Mouse (Mus musculus) limb, embryonic 11.5 days (tissue): ENCODE measurements around the gene Lsamp. TPM values are rescaled to one million over a fixed set of nuclear protein-coding genes. Genes with fewer than 3 reads are reported as not detected.

Experiments used
- ATAC-seq: fragments of 200-750 bp; cut with Nextera tagmentation; 2 replicates; pipeline ENCODE4 v1.8.0; 2017; ENCODE audit warnings: low read depth; ENCODE audit not compliant: insufficient number of reproducible peaks, low FRiP score, low TSS enrichment
- DNase-seq: peaks from one replicate; pipeline ENCODE4 v3.0.0-alpha.2; 2015; ENCODE audit warnings: low spot score
- H3K27ac ChIP-seq: fragments of 300-500 bp; sonication (generic); replicated peaks from 2 replicates; pipeline ENCODE4 v1.5.1; 2014; ENCODE audit warnings: low read depth, mild to moderate bottlenecking, low read length
- H3K27me3 ChIP-seq: fragments of 300-500 bp; sonication (generic); 2 replicates; pipeline ENCODE4 v1.6.1; 2014; ENCODE audit warnings: mild to moderate bottlenecking, low read length, mixed read lengths; ENCODE audit not compliant: control insufficient read depth, insufficient read depth
- H3K36me3 ChIP-seq: fragments of 300-500 bp; sonication (generic); 2 replicates; pipeline ENCODE4 v1.6.1; 2014; ENCODE audit warnings: mild to moderate bottlenecking, low read length, moderate library complexity, mixed read lengths; ENCODE audit not compliant: control insufficient read depth, insufficient read depth
- H3K4me1 ChIP-seq: fragments of 300-500 bp; sonication (generic); 2 replicates; pipeline ENCODE4 v1.6.1; 2014; ENCODE audit warnings: low read length, mixed read lengths; ENCODE audit not compliant: control insufficient read depth, insufficient read depth
- H3K4me2 ChIP-seq: fragments of 300-500 bp; sonication (generic); 2 replicates; pipeline ENCODE4 v1.6.1; 2014; ENCODE audit warnings: low read depth, mild to moderate bottlenecking, moderate library complexity; ENCODE audit not compliant: severe bottlenecking
- H3K4me3 ChIP-seq: fragments of 300-500 bp; sonication (generic); 2 replicates; pipeline ENCODE4 v1.5.1; 2014; ENCODE audit warnings: low read depth, low read length
- H3K9ac ChIP-seq: fragments of 300-500 bp; sonication (generic); 2 replicates; pipeline ENCODE4 v1.6.1; 2014; ENCODE audit warnings: mild to moderate bottlenecking, low read length
- H3K9me3 ChIP-seq: fragments of 300-500 bp; sonication (generic); 2 replicates; pipeline ENCODE4 v1.6.1; 2016; ENCODE audit warnings: low read length; ENCODE audit not compliant: control insufficient read depth
- WGBS: fragments of 180-500 bp; shearing (Covaris S2); extraction: QIAGEN DNeasy Blood & Tissue Kit; methylation state at CpG from one replicate; pipeline ENCODE4 v1.1.7; 2014; 5-methylcytosine and 5-hydroxymethylcytosine counted together
- polyA plus RNA-seq: library from polyadenylated mRNA; unstranded; fragments of >200 nt; fragmentation: Nextera tagmentation; extraction: Ambion mirVana; gene quantifications from 2 replicates; pipeline ENCODE4 v1.2.1, GENCODE M21; 2014

Lsamp gene
- polyA plus RNA-seq, 1 experiment from 2014 or later = 3.1 TPM

GRCm38 (mm10) chr16:40036719-40037118 is 52.6 kb downstream of the Lsamp start:
- no peak overlapping the region for H3K27ac ChIP-seq
- no peak overlapping the region for H3K4me2 ChIP-seq
- no peaks in the 10 kb centered on the region for H3K27me3 ChIP-seq
- no peaks in the 10 kb centered on the region for H3K36me3 ChIP-seq
- no peak for ATAC-seq
- H3K4me3 ChIP-seq = no peak overlapping the region
- H3K9ac ChIP-seq = no peak overlapping the region
- no peaks in the 10 kb centered on the region for H3K9me3 ChIP-seq
- 86% methylated on average over 1 of the region's 1 CpGs for WGBS
- no peak for DNase-seq
- H3K4me1 ChIP-seq = no peaks in the 10 kb centered on the region

GRCm38 (mm10) chr16:40059546-40059945 is 75.4 kb downstream of the Lsamp start:
- H3K4me3 ChIP-seq = no peak overlapping the region
- no peaks in the 10 kb centered on the region for H3K9me3 ChIP-seq
- no peaks in the 10 kb centered on the region for H3K27me3 ChIP-seq
- no peak overlapping the region for H3K9ac ChIP-seq
- DNase-seq = no peak
- ATAC-seq = no peak
- H3K36me3 ChIP-seq = no peaks in the 10 kb centered on the region
- no peak overlapping the region for H3K27ac ChIP-seq
- 84% methylated on average over 2 of the region's 2 CpGs for WGBS
- H3K4me2 ChIP-seq = no peak overlapping the region
- no peaks in the 10 kb centered on the region for H3K4me1 ChIP-seq

GRCm38 (mm10) chr16:40059968-40060367 is 75.8 kb downstream of the Lsamp start:
- Histone ChIP-seq H3K4me2 (no peak overlapping the region), H3K9ac (no peak overlapping the region), H3K27me3 (no peaks in the 10 kb centered on the region), H3K27ac (no peak overlapping the region), H3K4me3 (no peak overlapping the region), H3K36me3 (no peaks in the 10 kb centered on the region), H3K4me1 (no peaks in the 10 kb centered on the region), H3K9me3 (no peaks in the 10 kb centered on the region)
- no peak for DNase-seq
- 84% methylated on average over 1 of the region's 1 CpGs for WGBS
- no peak for ATAC-seq

- WGBS = 63% methylated on average over 2 of the region's 2 CpGs
- H3K4me3 ChIP-seq = no peak overlapping the region
- no peak overlapping the region for H3K9ac ChIP-seq
- H3K9me3 ChIP-seq = no peaks in the 10 kb centered on the region
- no peak overlapping the region for H3K27ac ChIP-seq
- H3K4me2 ChIP-seq = no peak overlapping the region
- no peaks in the 10 kb centered on the region for H3K36me3 ChIP-seq
- ATAC-seq (no peak), DNase-seq (no peak)
- H3K27me3 ChIP-seq = no peaks in the 10 kb centered on the region
- H3K4me1 ChIP-seq = no peaks in the 10 kb centered on the region
Observed at GRCm38 (mm10) chr16:40060491-40060890, 76.3 kb downstream of the Lsamp start.

GRCm38 (mm10) chr16:40075556-40075955 is 91.4 kb downstream of the Lsamp start:
- no peak overlapping the region for H3K4me3 ChIP-seq
- 81% methylated on average over 2 of the region's 2 CpGs for WGBS
- no peaks in the 10 kb centered on the region for H3K27me3 ChIP-seq
- no peak for ATAC-seq
- H3K9me3 ChIP-seq = no peaks in the 10 kb centered on the region
- H3K36me3 ChIP-seq = no peaks in the 10 kb centered on the region
- DNase-seq = no peak
- H3K4me1 ChIP-seq = no peaks in the 10 kb centered on the region
- H3K4me2 ChIP-seq = no peak overlapping the region
- H3K27ac ChIP-seq = no peak overlapping the region
- H3K9ac ChIP-seq = no peak overlapping the region

- Histone ChIP-seq H3K4me2 (no peak overlapping the region), H3K36me3 (no peaks in the 10 kb centered on the region), H3K27ac (no peak overlapping the region), H3K9me3 (no peaks in the 10 kb centered on the region), H3K4me1 (no peaks in the 10 kb centered on the region), H3K27me3 (no peaks in the 10 kb centered on the region), H3K9ac (no peak overlapping the region), H3K4me3 (no peak overlapping the region)
- no peak for ATAC-seq
- WGBS = 78% methylated on average over 3 of the region's 3 CpGs
- no peak for DNase-seq
Observed at GRCm38 (mm10) chr16:40080224-40080623, 96.1 kb downstream of the Lsamp start.

- Histone ChIP-seq H3K4me1 (no peaks in the 10 kb centered on the region), H3K9ac (no peak overlapping the region), H3K36me3 (no peaks in the 10 kb centered on the region), H3K4me2 (no peak overlapping the region), H3K27me3 (no peaks in the 10 kb centered on the region), H3K4me3 (no peak overlapping the region), H3K9me3 (no peaks in the 10 kb centered on the region), H3K27ac (no peak overlapping the region)
- WGBS = 61% methylated on average over 4 of the region's 4 CpGs
- ATAC-seq (no peak), DNase-seq (no peak)
Observed at GRCm38 (mm10) chr16:40104329-40104728, 120.2 kb downstream of the Lsamp start.

GRCm38 (mm10) chr16:40182918-40183317 is 198.8 kb downstream of the Lsamp start:
- Histone ChIP-seq H3K4me2 (no peak overlapping the region), H3K27ac (no peak overlapping the region), H3K9ac (no peak overlapping the region), H3K4me1 (no peaks in the 10 kb centered on the region), H3K9me3 (no peaks in the 10 kb centered on the region), H3K4me3 (no peak overlapping the region), H3K36me3 (no peaks in the 10 kb centered on the region), H3K27me3 (no peaks in the 10 kb centered on the region)
- 64% methylated on average over 1 of the region's 1 CpGs for WGBS
- ATAC-seq (no peak), DNase-seq (no peak)

GRCm38 (mm10) chr16:40187987-40188590 is 203.9 kb downstream of the Lsamp start:
- H3K36me3 ChIP-seq = no peaks in the 10 kb centered on the region
- ATAC-seq = no peak
- no peak for DNase-seq
- H3K9me3 ChIP-seq = no peaks in the 10 kb centered on the region
- H3K4me2 ChIP-seq = no peak overlapping the region
- no peaks in the 10 kb centered on the region for H3K27me3 ChIP-seq
- H3K9ac ChIP-seq = no peak overlapping the region
- H3K4me1 ChIP-seq = no peaks in the 10 kb centered on the region
- 71% methylated on average over 4 of the region's 4 CpGs for WGBS
- no peak overlapping the region for H3K4me3 ChIP-seq
- no peak overlapping the region for H3K27ac ChIP-seq
